Mouse (Mus musculus): ENCODE results near the gene Klf1.

DNA sequence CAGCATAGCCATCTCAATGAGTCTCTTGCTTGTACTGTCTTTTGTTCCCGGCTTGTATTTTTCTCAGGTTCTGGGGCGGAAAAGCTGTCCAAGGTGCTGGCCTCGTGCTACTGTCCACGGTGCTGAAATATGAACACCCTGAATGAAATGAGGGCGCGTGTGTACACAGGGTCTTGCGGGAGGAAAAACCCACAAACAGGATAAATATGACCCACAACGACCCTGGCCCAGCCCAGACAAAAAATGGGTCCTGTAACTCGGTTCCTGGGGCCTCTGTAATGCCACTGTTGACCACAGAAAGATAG, 45.5 kb downstream of the Klf1 start:
- TF ChIP-seq ZC3H11A (IDR thresholded peaks at IDR 0.05; ENCODE audit: borderline replicate concordance, low read depth, low read length) (no peak), CHD2 (IDR thresholded peaks at IDR 0.05; ENCODE audit: low read depth, low read length) (no peak), MAFK (IDR thresholded peaks at IDR 0.05; ENCODE audit: insufficient read depth, low read depth, low read length) (no peak)

Measured in ES-E14 (cell line).